Mouse (Mus musculus): ENCODE results near the gene Adgrl4.

The Adgrl4 gene

DNA sequence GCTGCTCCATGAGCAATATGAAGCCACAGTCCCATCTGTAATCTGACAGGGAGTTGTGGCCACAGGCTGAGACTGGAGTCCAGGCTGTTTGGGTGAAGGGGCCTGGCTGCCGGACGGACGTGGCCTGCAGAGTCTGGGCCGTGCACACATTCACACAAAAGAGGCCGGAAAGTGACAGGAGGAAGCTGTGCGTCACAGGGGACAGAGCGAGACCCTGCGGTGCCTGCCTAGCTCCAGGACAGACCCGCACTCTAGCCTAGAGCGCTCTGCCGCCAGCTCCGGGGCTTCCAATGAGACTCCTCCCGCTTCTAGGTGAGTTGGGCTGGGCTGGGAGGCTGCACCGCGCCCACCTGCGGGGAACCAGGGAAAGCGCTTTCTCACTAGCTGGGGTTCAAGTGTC, at the start of gene Adgrl4:
Gene Adgrl4, plus strand, starts transcription at position 195 of the 400 bp plus-strand sequence.
- in situ Hi-C loops (cut with MboI; ENCODE audit: low sequenced_read_pairs), result no loop called here

- in situ Hi-C loops (cut with MboI; ENCODE audit: low sequenced_read_pairs), result no loop called here
Measured at GRCm38 (mm10) chr3:151390912-151391311, 46.8 kb upstream of the Adgrl4 start.

GRCm38 (mm10) chr3:151392891-151393290, 44.8 kb upstream of the Adgrl4 start:
- in situ Hi-C loops (cut with MboI; ENCODE audit: low sequenced_read_pairs), result no loop called here

GRCm38 (mm10) chr3:151393330-151393729, 44.4 kb upstream of the Adgrl4 start:
- in situ Hi-C loops (cut with MboI; ENCODE audit: low sequenced_read_pairs), result no loop called here

DNA sequence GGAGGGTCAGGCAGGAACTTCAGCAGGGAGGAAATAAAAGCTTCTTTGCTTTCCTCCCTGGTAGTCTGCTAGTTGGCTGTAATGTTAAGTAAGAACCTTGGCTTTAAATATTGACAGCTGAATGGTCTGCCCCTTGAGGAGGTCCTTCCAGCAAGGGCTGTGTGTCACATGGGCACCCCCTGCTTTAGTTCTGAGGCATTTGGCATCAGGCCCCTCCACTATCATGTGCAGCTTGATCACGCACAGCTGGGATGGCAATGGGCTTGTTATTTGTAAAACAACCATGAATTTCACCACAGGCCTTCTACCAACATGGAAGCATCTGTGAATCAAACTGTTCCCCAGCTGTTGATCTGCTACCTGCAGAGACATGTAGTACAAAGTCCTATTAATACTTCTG, 38.4 kb upstream of the Adgrl4 start:
- in situ Hi-C loops (cut with MboI; ENCODE audit: low sequenced_read_pairs), result no loop called here

DNA sequence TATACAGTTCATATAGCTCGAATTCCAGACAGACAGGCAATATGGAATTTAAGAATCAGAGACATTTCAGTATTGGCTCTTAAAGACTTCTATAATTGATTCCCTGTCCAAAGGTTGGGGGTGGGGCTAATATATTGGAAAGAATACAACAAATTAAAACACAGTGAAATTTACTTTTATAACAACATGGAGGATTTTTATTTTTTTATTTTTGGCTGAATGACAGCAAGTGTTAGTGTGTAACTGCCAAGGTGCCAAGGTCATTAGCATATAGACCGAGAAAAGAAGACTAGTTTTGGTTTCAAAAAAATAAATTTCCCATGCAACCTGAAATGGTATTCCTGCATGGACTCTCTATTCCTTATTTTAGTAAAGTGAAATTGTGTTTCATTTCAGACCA, 26.7 kb upstream of the Adgrl4 start:
- in situ Hi-C loops (cut with MboI; ENCODE audit: low sequenced_read_pairs), result no loop called here

- in situ Hi-C loops (cut with MboI; ENCODE audit: low sequenced_read_pairs), result no loop called here
Measured at GRCm38 (mm10) chr3:151411488-151411887, 26.2 kb upstream of the Adgrl4 start.

GRCm38 (mm10) chr3:151416931-151417330, 20.8 kb upstream of the Adgrl4 start:
- in situ Hi-C loops (cut with MboI; ENCODE audit: low sequenced_read_pairs), result no loop called here

DNA sequence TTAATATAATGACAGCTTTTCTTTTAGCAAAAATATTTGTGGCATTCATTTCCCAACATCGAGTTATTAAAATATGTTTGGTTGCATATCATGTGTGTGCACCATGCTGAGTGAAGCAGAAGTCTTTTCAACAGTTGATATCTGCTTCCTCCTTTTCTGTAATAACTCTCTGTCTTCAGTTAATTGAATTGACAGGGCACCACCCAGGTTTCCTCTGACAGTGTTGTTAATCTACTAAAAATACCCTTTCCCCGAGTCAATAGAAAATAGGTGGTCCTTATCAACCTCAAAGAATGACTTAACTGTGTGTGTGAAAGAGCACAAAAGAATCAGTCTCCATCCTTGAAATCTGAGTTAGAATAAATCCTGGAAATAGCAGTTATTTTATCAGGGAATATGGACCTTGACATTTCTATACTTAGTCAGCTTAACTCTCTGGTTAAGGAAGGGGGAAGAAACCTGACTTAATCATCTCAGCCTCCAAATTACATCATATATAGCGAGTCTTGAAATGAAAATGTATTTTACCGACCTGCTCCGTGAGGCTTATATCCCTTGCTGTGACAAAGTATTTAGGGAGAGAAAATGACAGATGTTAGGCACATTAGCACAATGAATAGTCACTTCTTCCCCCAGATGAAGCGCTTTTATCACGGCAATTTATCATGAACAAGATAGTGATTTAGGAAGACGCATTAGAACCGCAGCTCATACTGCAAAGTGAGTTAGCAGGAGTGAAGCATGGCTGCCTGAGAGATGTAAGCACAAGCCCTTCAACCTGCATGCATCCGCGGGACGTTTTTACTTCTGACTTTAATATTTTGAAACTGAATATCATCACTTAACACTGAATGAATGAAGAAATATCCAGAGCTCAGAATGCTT, 19.8 kb upstream of the Adgrl4 start:
- in situ Hi-C loops (cut with MboI; ENCODE audit: low sequenced_read_pairs), result no loop called here

DNA sequence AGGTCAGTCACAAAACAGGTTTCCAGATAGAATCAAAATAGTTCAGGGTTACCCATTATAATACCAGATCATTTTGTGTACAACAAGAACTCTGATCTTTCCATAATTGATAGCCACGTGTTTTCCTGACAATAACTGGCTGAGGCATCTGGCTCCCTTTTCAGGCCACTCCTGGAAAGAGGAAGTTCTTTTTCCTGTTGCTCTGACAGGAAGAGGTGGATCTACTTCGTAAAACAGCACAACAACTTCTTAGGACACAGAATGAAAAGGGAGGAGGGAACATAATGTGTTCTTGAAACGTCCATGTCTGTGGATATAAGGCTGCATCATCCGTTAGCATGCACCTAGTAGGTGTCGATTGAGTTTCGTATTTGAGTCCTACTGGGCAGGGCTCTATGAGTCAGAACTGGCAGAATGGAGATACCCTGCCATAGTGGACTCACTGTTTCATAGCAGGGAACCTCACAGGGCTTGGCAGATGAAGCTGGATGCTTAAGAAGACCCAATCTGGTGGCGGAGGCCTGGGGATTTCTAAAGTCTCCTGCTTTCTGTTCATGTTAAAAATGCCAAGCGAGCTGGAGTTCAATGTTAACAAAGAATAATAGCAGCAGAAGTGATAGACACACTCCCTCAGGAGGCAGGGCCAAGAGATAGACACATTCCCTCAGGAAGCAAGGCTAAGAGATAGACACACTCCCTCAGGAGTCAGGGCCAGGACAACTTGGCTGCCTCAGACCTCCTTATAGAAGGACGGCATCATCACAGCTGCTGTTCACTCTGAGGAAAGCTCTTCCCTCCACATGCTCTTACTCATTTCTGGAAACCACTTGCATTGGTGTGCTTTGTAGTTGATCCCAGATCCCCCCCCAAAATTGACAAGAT, 13.1 kb upstream of the Adgrl4 start:
- in situ Hi-C loops (cut with MboI; ENCODE audit: low sequenced_read_pairs), result no loop called here

GRCm38 (mm10) chr3:151430106-151430505, 7.6 kb upstream of the Adgrl4 start:
- in situ Hi-C loops (cut with MboI; ENCODE audit: low sequenced_read_pairs), result no loop called here

DNA sequence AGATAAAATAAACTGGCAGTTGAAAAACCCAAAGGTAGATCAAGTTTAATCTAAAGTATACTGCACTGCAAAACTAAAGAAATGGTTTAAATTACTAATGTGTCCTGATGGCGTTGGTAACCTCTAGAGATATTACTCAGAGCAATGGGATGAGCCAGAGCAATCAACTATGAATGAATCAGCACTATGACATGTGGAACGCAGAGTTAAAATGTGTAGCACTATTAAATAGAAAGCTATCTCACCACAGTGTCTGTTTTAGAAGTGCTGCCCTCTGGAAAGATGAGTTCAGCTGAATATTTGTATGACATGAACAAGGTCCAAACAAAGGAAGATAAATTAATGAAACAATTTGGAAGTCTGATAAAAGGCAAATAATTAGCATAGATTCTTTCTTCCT, 6.2 kb upstream of the Adgrl4 start:
- in situ Hi-C loops (cut with MboI; ENCODE audit: low sequenced_read_pairs), result no loop called here

GRCm38 (mm10) chr3:151438364-151438763, 677 bp downstream of the Adgrl4 start:
- in situ Hi-C loops (cut with MboI; ENCODE audit: low sequenced_read_pairs), result no loop called here

GRCm38 (mm10) chr3:151439976-151440375, 2.3 kb downstream of the Adgrl4 start:
- in situ Hi-C loops (cut with MboI; ENCODE audit: low sequenced_read_pairs), result no loop called here

DNA sequence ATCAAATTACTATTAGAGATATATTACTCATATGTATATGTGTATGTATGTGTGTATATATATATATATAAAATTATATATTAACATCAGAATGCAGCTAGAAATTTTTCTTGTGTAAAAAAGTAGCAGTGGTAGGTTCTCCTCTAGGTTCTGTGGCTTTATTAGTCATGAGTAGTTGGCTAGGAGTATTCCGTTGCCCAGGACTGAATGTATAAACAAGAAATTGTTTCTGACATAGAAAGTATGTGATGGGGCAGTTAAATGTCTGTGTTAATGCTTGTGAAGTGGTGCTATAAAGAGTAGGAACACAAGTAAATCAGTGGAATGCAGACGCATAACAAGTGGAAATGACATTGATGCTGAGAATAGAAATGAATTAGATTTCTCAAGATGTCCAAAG, 4.3 kb downstream of the Adgrl4 start:
- in situ Hi-C loops (cut with MboI; ENCODE audit: low sequenced_read_pairs), result no loop called here

DNA sequence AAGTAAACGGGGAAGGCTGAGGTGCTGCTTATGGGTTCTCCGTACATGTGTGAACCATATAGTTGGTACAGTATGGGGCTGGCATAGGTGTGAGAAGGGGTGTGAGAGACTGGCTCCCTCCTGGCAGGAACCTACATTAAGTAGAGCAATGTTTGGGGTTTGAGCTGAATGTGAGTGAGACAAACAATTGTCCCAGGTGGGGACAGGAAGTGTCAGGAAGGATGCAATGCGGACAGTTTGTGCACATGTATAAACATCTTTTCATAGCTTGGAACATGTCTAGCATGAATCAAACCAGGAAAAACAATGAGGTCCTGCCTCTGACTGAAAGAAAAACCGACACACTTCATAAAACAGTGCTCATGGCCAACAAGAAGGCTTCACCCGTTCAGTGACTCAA, 5.8 kb downstream of the Adgrl4 start:
- in situ Hi-C loops (cut with MboI; ENCODE audit: low sequenced_read_pairs), result no loop called here

DNA sequence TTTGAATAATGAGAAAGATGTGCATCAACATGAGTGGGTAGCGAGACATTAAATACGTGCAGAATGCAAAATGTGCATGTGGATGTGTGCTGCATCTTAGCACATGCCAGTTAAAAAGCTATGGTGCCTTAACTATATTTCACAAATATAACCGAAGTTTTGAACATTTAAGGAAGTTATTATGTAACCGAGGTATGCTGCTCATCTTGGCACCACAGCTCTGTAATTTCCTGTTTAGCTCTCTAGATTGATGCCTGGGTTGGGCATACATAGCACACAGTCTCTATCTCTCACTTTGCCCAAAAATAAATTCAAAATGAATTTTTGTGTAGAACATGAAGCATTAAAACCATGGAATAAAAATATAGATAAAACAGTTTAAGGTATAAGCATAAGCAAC, 6.6 kb downstream of the Adgrl4 start:
- in situ Hi-C loops (cut with MboI; ENCODE audit: low sequenced_read_pairs), result no loop called here

GRCm38 (mm10) chr3:151445936-151446335, 8.2 kb downstream of the Adgrl4 start:
- in situ Hi-C loops (cut with MboI; ENCODE audit: low sequenced_read_pairs), result no loop called here

DNA sequence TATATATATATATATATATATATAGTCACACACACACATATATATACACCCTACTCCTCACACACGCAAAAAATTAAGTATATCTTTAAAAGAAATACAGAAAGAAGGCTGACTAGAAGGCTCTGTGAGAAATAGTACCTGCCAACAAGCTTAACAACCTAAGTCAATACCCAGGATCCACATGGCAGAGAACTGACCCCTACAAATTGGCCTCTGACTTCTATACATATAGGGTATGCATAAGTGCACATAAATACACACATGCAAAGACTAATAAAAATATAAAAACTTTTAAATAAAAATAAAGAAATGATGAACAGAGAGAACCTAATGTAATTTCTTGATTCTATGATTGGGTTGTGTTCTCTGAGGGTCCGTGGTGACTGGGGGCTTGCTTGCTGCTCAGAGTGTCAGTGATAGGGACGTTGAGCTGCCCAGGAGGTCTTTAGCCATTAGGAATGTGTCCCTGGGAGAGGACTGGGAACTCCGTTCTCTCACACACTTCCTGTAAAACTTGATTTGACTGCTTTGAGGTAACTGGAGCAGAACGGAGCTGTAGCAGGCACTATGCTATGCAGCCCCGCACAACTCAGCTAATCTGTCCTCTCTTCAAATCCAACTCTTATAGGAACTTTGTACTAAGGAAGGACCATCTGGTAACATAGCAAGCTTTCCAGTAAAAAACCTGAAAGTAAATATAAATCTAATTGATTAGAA, 17.5 kb downstream of the Adgrl4 start:
- in situ Hi-C loops (cut with MboI; ENCODE audit: low sequenced_read_pairs), result no loop called here

DNA sequence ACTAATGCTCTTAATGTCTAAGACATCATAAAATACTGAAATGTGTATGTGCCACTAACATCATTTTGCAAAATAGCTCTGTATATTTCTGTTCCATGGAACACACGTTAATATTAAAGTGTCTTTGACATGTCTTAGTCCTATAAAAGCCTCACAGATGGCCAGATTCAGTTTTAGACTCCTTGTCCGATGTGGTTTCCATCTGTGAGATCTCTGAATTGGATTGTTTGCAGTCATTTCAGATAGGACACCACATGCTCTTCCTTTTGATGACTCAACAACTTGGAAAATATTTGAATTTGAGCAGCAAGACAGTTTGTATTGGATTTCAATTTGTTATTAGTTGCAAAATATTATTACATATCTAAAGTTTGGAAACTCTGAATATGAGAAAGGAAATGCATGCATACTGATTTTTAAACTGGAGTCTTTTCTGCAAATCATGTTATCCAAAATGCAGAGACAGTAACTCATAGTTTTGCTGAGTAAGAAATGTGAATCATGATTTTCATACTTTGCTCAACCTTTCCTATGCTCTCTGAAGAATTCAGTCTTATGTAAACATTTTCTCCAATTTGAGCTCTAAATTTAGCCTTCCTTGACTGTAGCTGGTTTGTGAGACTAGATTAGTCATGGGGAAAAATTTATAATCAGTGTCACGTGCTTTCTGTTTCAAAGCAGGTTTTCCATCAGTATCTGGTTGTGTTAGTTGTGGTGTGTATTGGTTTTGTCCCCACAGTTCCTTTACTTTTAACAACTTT, 21.9 kb downstream of the Adgrl4 start:
- in situ Hi-C loops (cut with MboI; ENCODE audit: low sequenced_read_pairs), result no loop called here
